Mouse (Mus musculus): ENCODE data around the gene Odr4. TPM values are rescaled to one million over a fixed set of nuclear protein-coding genes. Genes with fewer than 3 reads are reported as not detected.
A peak's percentile ranks its signal among the peaks of the same experiment; 100 is the strongest.

The Odr4 gene
- polyA plus RNA-seq, 1 experiment from 2014 or later: 36.4 TPM

DNA sequence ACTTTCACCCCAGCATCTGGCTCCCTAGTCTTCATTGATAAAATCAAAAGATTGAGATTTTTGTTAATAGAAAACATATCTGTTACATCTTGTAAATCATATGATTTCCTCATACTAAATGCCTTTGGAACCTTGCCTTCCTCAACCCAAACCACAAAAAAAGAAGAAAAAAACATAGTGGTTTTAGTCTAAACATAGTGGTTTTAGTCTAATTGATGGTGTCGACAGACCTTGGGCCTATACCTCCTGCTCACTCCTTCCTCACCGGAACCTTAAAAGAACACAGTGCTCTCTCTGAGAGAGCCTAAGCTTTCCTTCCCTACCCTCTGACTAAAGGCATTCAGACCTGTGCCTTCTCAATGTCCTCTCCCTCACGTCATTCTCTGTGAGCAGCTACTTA lies 3.1 kb upstream of the Odr4 start:
- no peak overlapping the region for H3K27ac ChIP-seq
- no peaks in the 10 kb centered on the region for H3K9me3 ChIP-seq
- no peak overlapping the region for H3K4me2 ChIP-seq
- 0 out of 2 replicates have a peak, but pooled peaks cover 4% of the 10 kb centered on the region for H3K4me1 ChIP-seq (replicated peaks)
- H3K27me3 ChIP-seq: no peaks in the 10 kb centered on the region
- H3K36me3 ChIP-seq: peaks cover 44% of the 10 kb centered on the region
- no peak overlapping the region for H3K9ac ChIP-seq (replicated peaks)
- 87% methylated on average over 3 of the region's 3 CpGs for WGBS
- no peak for ATAC-seq (ENCODE audit: insufficient number of reproducible peaks, insufficient read depth, low FRiP score, low TSS enrichment, low read depth)
- no peak overlapping the region for H3K4me3 ChIP-seq (replicated peaks)

DNA sequence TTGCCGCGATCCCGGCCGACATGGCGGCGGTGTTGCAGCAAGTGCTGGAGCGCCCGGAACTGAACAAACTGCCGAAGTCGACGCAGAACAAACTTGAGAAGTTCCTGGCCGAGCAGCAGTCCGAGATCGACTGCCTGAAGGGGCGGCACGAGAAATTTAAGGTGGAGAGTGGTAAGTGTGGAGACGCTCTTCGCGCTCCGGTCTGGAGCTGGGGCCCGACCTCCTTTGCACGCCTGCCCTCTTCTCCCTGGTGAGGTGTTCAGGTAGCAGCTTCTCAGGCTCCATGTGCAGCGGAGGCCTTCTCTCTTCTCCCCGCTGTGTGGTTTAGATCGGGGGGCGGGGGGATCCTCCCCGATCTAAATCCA lies 590 bp upstream of the Odr4 start:
- Histone ChIP-seq H3K4me2 (peak overlapping the region; percentile 57), H3K9ac (replicated peaks) (peak overlapping the region; percentile 81), H3K4me3 (replicated peaks) (peak overlapping the region; percentile 73), H3K4me1 (replicated peaks) (0 out of 2 replicates have a peak, but pooled peaks cover 4% of the 10 kb centered on the region), H3K27me3 (no peaks in the 10 kb centered on the region), H3K9me3 (no peaks in the 10 kb centered on the region), H3K27ac (peak overlapping the region; percentile 93), H3K36me3 (peaks cover 43% of the 10 kb centered on the region)
- ATAC-seq (ENCODE audit: insufficient number of reproducible peaks, insufficient read depth, low FRiP score, low TSS enrichment, low read depth): peak; percentile 28
- under 1% methylated on average over 27 of the region's 27 CpGs for WGBS

DNA sequence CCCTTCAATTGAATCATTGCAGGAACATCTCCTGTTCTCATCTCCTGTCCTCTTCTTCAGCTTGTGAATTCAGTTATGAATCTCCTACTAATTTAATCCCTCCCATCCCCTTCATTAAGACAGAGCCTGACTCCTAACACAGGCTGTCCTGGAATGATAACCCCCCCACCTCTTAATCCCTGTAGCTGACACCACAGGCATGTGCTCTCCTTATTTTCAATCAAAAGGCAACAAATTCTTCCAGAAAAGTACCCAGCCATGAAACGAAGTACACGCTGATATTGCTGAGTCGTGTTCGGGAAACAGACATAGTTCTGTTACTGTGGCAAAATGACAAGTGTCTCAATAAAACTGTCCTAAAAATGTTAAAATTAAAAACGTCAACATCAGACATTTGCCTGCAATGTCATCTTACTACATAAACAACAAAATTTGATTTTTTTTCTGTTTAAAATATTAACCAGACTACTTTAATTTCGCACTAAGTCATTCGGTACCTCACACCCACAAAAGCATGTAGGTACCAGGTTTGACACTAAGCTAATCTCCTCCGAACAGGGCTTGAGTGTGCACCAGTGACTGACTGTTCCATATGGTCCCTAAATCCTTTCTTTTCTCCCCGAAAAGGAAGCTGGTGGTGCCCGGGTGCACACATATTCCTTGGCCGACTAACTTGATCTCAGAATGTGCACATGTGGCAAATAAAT lies 796 bp downstream of the Odr4 start:
- no peaks in the 10 kb centered on the region for H3K27me3 ChIP-seq
- H3K4me3 ChIP-seq (replicated peaks): peak overlapping the region; percentile 73
- WGBS: 24% methylated on average over 11 of the region's 11 CpGs
- H3K9ac ChIP-seq (replicated peaks): peak overlapping the region; percentile 67; the same call in 1 of the 2 replicates
- 0 out of 2 replicates have a peak, but pooled peaks cover 4% of the 10 kb centered on the region for H3K4me1 ChIP-seq (replicated peaks)
- no peaks in the 10 kb centered on the region for H3K9me3 ChIP-seq
- ATAC-seq (ENCODE audit: insufficient number of reproducible peaks, insufficient read depth, low FRiP score, low TSS enrichment, low read depth): peak; percentile 2
- H3K36me3 ChIP-seq: peaks cover 46% of the 10 kb centered on the region
- peak overlapping the region; percentile 56 for H3K4me2 ChIP-seq
- peak overlapping the region; percentile 93; the same call in 1 of the 2 replicates for H3K27ac ChIP-seq

DNA sequence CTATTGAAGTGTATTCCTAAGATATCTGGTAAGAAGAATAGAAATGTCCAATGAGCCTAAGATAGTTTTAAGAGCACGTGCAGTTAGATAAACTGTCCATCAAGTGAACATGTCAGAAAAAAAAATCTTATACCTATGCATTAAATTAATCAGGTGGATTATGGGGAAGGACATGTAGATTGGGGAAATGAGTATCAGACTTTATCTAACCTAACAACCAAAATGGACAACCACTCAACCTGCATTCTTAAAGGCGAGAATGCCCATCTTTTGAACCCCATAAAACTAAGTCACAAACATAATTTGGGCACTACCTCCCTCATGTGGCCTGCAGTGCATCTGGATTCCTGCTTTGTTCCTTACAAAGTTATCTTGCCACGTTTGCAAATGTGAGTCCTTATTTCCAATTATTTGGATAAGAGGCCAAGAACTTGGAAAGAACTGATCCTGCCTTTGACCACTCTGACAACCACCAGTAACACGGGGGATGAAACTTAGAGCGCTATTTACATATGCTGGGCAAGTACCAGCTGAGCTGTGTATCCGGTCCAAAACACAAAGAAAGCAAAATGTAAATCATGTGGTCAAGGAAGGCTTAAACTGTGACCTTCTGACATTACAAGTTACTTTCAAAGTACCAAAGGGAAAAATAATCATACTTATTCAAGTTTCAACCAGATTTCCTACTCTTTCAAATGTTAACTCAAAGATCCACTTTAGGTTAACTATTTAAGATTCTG lies 3.3 kb downstream of the Odr4 start:
- Histone ChIP-seq H3K4me1 (replicated peaks) (0 out of 2 replicates have a peak, but pooled peaks cover 4% of the 10 kb centered on the region), H3K4me2 (no peak overlapping the region), H3K36me3 (peaks cover 37% of the 10 kb centered on the region), H3K9ac (replicated peaks) (no peak overlapping the region), H3K9me3 (no peaks in the 10 kb centered on the region), H3K27ac (no peak overlapping the region), H3K4me3 (replicated peaks) (no peak overlapping the region), H3K27me3 (no peaks in the 10 kb centered on the region)
- no peak for ATAC-seq (ENCODE audit: insufficient number of reproducible peaks, insufficient read depth, low FRiP score, low TSS enrichment, low read depth)
- 85% methylated on average over 6 of the region's 6 CpGs for WGBS

DNA sequence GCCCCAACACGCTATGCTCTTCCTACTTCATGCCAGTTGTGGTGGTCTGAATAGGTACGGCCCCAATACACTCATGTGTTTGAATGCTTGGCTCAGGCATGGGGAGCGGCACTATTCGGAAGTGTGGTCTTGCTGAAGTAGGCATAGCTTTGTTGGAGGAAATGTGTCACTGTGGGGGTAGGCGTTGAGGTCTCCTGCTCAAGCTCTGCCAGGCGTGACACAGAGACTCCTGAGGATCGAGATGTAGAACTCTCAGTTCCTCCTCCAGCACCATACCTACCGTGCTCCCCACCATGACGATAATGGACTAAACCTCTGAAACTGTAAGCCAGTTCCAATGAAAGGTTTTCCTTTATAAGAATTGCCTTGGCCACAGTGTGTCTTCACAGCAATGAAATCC lies 5.3 kb downstream of the Odr4 start:
- ATAC-seq (ENCODE audit: insufficient number of reproducible peaks, insufficient read depth, low FRiP score, low TSS enrichment, low read depth): no peak
- Histone ChIP-seq H3K4me3 (replicated peaks) (no peak overlapping the region), H3K4me2 (no peak overlapping the region), H3K9ac (replicated peaks) (no peak overlapping the region), H3K36me3 (peaks cover 47% of the 10 kb centered on the region), H3K4me1 (replicated peaks) (0 out of 2 replicates have a peak, but pooled peaks cover 4% of the 10 kb centered on the region), H3K9me3 (no peaks in the 10 kb centered on the region), H3K27ac (no peak overlapping the region), H3K27me3 (no peaks in the 10 kb centered on the region)
- WGBS: 93% methylated on average over 9 of the region's 9 CpGs

DNA sequence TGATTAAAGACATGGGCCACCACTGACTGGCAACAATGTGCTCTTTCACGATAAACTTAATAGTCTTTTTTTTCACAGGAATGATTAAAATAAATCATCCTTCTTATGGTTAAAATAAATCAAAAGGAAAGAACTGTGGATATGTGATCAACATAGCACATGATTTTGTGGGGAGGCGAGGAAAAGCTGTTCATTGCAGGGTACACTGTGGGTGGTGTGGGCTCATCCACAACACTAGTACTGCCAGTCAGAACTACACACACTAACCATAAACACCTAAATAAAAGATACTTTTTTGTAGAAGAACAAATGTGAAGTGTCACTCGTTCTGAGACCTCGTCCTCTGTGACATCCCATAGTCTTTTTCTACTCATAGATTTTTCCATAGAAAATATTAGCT lies 8.7 kb downstream of the Odr4 start:
- Histone ChIP-seq H3K27me3 (no peaks in the 10 kb centered on the region), H3K4me2 (no peak overlapping the region), H3K27ac (no peak overlapping the region), H3K4me3 (replicated peaks) (no peak overlapping the region), H3K4me1 (replicated peaks) (no peaks in the 10 kb centered on the region), H3K36me3 (peaks cover 40% of the 10 kb centered on the region), H3K9me3 (no peaks in the 10 kb centered on the region), H3K9ac (replicated peaks) (no peak overlapping the region)
- 91% methylated on average over 4 of the region's 4 CpGs for WGBS
- no peak for ATAC-seq (ENCODE audit: insufficient number of reproducible peaks, insufficient read depth, low FRiP score, low TSS enrichment, low read depth)

DNA sequence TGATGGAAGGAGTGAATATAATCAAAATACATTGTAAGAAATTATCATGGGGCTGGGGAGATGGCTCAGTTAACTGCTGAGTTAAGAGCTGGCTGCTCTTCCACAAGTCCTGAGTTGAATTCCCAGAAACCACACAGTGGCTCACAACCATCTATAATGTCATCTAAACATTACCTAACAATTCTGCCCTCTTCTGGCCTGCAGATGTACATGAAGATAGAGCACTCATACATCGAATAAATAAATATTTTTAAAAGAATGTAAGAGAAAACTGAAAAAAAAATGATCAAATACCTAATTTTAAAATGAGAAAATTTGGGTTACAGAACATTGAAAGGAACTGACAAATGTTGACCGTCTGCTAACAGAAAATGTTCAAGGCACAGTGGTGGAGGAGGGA lies 18.6 kb downstream of the Odr4 start:
- WGBS: 88% methylated on average over 2 of the region's 2 CpGs
- Histone ChIP-seq H3K4me2 (no peak overlapping the region), H3K27ac (no peak overlapping the region), H3K9me3 (no peaks in the 10 kb centered on the region), H3K27me3 (no peaks in the 10 kb centered on the region), H3K4me3 (replicated peaks) (no peak overlapping the region), H3K4me1 (replicated peaks) (no peaks in the 10 kb centered on the region), H3K9ac (replicated peaks) (no peak overlapping the region), H3K36me3 (peaks cover 11% of the 10 kb centered on the region; the same call in 1 of the 2 replicates)
- no peak for ATAC-seq (ENCODE audit: insufficient number of reproducible peaks, insufficient read depth, low FRiP score, low TSS enrichment, low read depth)

DNA sequence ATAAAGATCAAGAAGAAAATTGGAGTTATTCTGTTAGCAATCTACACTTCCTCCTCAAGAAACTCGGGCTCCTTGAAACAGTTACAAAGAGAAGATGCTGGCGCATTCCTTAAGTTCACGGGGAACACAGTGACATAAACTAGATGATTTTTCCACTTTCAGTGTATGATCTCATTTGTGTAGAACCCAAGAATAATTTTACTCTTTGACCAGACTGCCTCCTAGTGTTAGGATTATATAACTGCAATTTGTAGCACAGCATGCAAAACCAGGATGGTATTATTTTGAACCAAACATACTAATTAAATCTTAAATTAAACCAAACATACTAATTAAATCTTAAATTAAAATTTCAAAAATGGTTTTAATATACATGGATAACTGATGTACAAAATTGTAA lies 20.0 kb downstream of the Odr4 start:
- Histone ChIP-seq H3K9ac (replicated peaks) (no peak overlapping the region), H3K36me3 (peaks cover 6% of the 10 kb centered on the region; the same call in 1 of the 2 replicates), H3K27me3 (no peaks in the 10 kb centered on the region), H3K9me3 (no peaks in the 10 kb centered on the region), H3K4me2 (no peak overlapping the region), H3K27ac (no peak overlapping the region), H3K4me3 (replicated peaks) (no peak overlapping the region), H3K4me1 (replicated peaks) (no peaks in the 10 kb centered on the region)
- 85% methylated on average over 3 of the region's 3 CpGs for WGBS
- no peak for ATAC-seq (ENCODE audit: insufficient number of reproducible peaks, insufficient read depth, low FRiP score, low TSS enrichment, low read depth)

DNA sequence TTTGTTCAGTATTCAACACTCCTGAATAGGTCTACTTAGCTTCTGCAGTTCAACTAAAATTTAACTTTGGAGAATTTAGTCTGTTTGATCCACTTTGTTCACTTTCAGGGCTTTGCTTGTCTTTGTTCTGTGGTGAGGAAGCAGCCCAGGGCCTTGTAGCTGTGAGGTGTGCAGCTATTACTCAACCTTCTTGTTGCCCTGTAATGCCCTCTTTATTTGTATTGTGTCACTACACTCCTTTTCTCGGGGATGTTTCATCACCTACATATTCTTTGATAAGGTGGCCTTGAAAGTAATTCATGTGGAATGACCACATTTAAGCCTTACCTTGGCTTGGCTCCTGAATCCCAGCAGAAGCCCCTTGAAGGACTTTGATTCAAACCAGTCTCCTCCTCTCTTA lies 32.0 kb downstream of the Odr4 start:
- no peak overlapping the region for H3K4me3 ChIP-seq (replicated peaks)
- no peak overlapping the region for H3K9ac ChIP-seq (replicated peaks)
- peaks cover 32% of the 10 kb centered on the region for H3K36me3 ChIP-seq
- H3K4me2 ChIP-seq: no peak overlapping the region
- no peaks in the 10 kb centered on the region for H3K9me3 ChIP-seq
- no peaks in the 10 kb centered on the region for H3K27me3 ChIP-seq
- no peak for ATAC-seq (ENCODE audit: insufficient number of reproducible peaks, insufficient read depth, low FRiP score, low TSS enrichment, low read depth)
- no peak overlapping the region for H3K27ac ChIP-seq
- H3K4me1 ChIP-seq (replicated peaks): no peaks in the 10 kb centered on the region
- WGBS: 80% methylated on average over 1 of the region's 1 CpGs

DNA sequence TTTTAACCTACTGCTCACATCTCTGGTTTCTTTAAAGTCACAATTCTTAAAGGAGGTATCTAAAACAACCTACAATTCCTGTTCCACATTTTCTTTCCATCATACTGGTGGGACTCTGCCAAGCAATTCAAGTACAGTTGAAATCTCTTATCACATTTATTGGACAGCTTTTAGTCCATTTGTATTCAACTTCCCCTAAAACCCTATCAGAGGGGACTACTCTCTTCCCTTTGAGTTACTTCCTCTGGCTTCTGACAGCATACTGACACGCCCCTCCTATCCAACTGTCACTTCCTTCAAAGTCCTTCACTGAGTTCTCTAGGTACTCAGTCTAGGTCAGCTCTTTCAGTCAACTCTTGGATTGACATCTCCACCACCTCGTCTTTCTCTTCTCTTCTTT lies 57.8 kb downstream of the Odr4 start:
- Histone ChIP-seq H3K4me2 (no peak overlapping the region), H3K9ac (replicated peaks) (no peak overlapping the region), H3K4me3 (replicated peaks) (no peak overlapping the region), H3K27me3 (no peaks in the 10 kb centered on the region), H3K9me3 (no peaks in the 10 kb centered on the region), H3K27ac (no peak overlapping the region), H3K36me3 (no peaks in the 10 kb centered on the region), H3K4me1 (replicated peaks) (no peaks in the 10 kb centered on the region)
- 78% methylated on average over 2 of the region's 2 CpGs for WGBS
- ATAC-seq (ENCODE audit: insufficient number of reproducible peaks, insufficient read depth, low FRiP score, low TSS enrichment, low read depth): no peak

DNA sequence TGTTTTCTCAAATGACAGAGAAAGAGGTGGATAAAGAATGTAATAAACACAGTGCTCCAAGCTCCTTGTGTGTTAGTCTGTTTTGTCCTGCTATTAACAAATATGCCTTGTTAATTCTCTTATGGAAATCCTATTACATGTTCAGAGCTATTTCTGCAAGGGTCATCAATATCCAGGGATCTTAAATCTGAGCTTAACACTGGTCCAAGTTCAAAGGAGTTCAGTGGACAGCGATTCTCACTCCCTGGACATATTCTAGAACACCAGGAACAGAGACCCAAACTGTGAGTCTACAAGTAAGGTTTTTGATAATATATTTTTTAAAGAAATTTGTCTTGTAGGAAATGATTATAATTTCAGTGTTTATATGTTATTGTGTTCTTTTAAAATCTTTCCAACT lies 73.7 kb downstream of the Odr4 start, which contains the start of gene Pdc:
Gene Pdc (plus strand): TSS at position 213 of the 400 bp plus-strand sequence.
- H3K27ac ChIP-seq: no peak within 1 kb of the TSS
- no peaks in the 10 kb centered on the region for H3K9me3 ChIP-seq
- H3K36me3 ChIP-seq: no peaks in the 10 kb centered on the region
- no peaks in the 10 kb centered on the region for H3K4me1 ChIP-seq (replicated peaks)
- ATAC-seq (ENCODE audit: insufficient number of reproducible peaks, insufficient read depth, low FRiP score, low TSS enrichment, low read depth): no peak
- H3K4me3 ChIP-seq (replicated peaks): no peak within 1 kb of the TSS
- no peaks in the 10 kb centered on the region for H3K27me3 ChIP-seq
- H3K4me2 ChIP-seq: no peak within 1 kb of the TSS
- H3K9ac ChIP-seq (replicated peaks): no peak within 1 kb of the TSS
- WGBS: 85% methylated on average over 1 of the region's 1 CpGs

Measured in limb, embryonic 12.5 days (tissue).